Mouse (Mus musculus) regulatory T cell (primary cell): ENCODE results near the gene Pla2g12b.
"Not testable (repeated sequence)": the region's sequence is repeated elsewhere in the genome, so short reads cannot be mapped to it uniquely, and the experiment has no call there.

Experiments
- in situ Hi-C: fragments of 300-600 bp; cut with MboI, MseI; formaldehyde crosslinking; loops from one replicate; pipeline ENCODE4 v1.15.1; 2025; ENCODE audit warnings: high pct_unique_total_duplicates

Pla2g12b gene

GRCm38 (mm10) chr10:59402899-59403792 is at the start of gene Pla2g12b:
TSS of gene Pla2g12b (plus strand) at chr10:59403660.
- in situ Hi-C loops: no loop called here

GRCm38 (mm10) chr10:59354120-59354519 is 49.3 kb upstream of the Pla2g12b start:
- in situ Hi-C loops: loop anchor here (10.0 kb wide), 1 partner anchor 899 kb away; no protein-coding TSS in a partner anchor

DNA sequence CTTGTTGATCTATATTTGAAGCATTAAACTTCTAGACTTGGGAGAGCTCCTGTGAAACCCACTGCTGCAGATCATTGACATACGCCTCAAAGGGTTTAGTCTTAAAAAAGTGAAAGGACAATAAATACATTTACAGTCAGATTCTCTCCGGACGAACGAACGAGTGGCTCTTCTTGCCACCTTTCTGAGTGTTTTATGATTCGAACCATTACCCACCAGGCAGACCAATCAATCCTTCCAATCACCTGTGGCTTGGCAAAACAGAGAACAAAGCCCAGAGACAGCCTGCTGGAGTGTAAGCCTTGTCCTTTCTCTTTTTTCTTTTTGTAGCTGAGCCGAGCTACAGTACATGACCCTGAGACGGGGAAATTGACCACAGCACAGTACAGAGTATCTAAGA is 48.4 kb upstream of the Pla2g12b start:
- in situ Hi-C loops: loop anchor here (10.0 kb wide), 1 partner anchor 900 kb away; no protein-coding TSS in a partner anchor

DNA sequence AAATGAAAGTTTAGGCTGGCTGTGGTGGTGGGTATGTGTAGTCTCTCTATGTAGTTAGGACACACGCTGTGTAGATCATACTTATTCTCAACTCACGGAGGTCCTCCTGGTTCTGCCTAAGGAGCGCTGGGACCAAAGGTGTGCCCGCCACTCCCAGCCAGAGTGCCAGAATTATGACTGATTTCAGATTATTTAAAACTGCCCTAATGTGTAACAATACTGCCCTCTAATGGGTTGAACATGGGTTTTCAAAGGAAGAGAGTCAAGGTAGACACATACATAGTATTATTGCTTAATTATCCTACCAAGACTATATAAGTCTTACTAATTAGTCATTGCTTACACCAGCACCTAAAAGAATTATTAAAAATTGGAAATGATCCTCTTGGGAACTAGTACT is 44.7 kb upstream of the Pla2g12b start:
- in situ Hi-C loops: loop anchor here (10.0 kb wide), 1 partner anchor 904 kb away; no protein-coding TSS in a partner anchor

DNA sequence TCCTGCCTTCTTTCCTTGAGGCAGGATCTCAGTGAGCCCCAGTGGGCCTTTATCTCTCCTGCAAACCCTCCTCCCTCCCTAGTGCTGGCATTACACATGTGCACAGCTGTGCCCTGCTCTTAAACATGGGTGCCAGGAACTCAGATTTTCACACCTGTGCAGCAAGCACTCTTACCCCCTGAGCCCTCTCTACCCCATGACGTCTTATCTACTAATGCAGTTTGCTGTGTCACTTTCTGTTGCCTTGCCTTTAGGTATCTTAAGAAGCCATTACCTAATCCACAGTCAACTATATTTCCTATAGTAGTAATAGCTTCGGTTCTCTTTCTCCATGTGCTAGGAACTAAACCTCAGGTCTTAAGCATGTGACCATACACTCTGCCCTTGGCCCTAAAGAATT is 40.3 kb upstream of the Pla2g12b start:
- in situ Hi-C loops: no loop called here

DNA sequence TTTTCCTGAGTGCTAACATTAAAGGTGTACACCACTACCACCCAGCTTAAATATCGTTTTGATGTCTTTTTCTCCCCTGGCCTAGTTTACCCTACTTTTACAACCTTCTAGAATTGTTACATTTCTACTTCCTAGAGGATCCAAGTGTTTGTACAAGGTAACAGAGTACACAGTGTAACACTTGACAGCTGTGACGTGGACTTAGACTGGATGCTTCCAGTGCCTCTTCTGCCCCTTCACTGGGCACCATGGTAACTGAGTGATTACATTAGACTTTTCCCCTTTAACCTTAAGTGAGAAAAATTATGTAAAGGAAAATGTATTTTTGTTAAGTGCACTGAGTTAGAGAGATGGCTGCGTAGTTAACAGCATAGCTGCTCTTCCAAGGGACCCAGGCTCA is 38.9 kb upstream of the Pla2g12b start:
- in situ Hi-C loops: no loop called here

DNA sequence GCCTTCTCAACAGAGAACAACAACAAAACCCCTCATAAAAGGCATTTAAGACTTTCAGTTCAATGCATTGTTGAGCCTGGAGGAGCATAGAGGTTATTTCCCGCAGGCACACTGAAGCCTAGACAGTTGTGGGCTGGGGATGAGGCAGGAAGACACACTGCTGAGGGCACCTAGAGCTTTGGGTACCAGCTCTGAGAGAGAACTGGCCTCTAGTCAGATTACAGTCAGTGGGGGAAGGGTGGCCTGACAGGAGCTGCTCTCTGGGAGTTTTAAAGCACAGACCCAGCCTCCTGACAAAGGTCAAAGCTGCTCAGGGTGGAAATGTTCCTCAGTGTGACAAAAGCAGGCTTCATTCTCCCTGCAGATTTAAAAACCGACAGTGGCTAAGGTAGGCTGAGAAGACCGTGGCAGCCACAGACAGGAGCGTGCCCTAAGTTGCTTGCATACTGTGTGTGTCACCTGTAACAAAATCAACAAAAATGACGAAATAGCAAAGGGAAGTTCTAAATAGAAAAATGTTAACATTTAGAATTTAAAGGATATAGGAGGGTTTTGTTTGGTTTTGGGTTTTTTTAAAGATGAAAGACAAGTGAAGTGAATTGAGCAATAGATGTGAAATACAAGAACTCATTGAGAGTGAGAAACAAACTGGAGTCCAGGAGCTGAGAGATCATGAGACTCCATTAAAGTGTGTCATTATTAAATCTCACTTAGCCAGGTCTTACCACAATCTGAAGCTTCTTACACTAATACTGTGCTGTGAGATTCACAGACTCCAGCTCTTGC is 37.5 kb upstream of the Pla2g12b start:
- in situ Hi-C loops: no loop called here

GRCm38 (mm10) chr10:59366746-59367145 is 36.7 kb upstream of the Pla2g12b start:
- in situ Hi-C loops: no loop called here

- in situ Hi-C loops: no loop called here
These were observed 36.3 kb upstream of the Pla2g12b start for GRCm38 (mm10) chr10:59367206-59367605.

DNA sequence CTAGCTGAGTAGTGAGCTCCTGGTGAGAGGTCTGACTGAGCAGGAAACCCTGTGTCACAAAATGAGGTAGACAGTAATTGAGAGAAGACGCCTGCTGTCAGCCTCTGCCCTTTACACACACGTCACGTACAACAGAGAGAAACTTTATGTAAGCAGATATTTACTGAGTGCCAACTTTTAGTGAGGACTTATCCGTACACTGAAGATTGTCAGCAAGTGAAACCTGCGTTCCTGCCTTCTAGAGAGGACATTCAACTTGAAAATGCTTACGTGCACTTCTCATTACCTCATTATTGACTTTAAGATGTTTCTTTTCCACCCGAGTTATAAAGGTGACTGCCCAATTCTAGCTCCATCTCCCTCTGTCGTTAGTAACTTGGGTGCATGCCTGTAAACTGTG is 34.7 kb upstream of the Pla2g12b start:
- in situ Hi-C loops: no loop called here

DNA sequence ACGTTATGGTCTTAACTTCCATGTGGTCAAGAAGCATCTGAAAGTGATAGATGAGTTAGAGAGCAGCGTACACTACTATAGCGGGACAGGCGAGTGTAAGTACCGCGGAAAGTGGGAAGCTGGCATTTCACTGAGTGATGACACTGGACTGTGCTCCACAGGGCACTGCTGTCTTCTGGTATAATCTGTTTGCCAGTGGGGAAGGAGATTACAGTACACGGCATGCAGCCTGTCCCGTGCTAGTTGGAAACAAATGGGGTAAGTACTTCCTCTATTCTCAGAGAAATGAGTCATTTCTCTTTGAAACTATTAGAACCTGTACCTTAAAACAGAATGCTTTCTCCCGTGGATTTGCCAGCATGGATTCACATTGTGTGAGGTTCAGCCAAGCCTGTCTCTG is 34.0 kb upstream of the Pla2g12b start:
- in situ Hi-C loops: no loop called here

DNA sequence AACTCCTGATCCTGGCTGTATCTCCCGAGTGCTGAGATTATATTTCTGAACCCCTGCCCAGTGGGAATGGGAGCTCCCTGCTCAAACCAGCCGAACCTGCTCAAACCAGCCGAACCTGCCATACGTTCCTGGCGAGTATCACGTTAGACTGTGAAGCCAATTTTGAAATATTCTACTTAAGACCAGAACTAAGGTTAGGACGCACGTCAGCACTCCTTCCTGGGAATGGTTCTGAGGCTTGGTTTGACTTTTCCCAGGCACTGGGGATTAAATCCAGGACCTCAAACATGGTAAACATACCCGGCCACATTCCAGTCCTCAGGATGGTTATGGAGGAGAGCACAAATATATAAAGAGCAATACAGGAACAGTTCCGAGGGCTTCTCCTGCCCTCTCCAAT is 25.6 kb upstream of the Pla2g12b start:
- in situ Hi-C loops: no loop called here

DNA sequence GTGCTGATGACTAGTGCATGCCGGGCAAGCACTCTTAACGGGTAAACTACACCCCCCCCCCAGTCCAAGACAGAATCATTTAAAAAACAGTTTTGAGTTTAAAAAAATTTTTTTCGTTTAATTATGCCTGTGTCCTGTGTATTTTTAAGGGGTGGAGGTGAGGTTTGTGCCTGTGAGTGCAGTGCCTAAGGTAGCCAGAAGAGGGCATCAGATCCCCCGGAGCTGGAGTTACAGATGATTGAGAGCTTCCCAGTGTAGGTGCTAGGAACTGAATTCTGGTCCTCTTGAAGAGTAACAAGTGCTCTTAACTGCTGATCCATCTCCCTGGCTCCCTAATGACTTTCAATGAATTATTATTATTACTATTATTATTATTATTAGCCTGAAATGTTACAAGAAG is 24.7 kb upstream of the Pla2g12b start:
- in situ Hi-C loops: no loop called here

GRCm38 (mm10) chr10:59379927-59380326 is 23.5 kb upstream of the Pla2g12b start:
- in situ Hi-C loops: no loop called here

DNA sequence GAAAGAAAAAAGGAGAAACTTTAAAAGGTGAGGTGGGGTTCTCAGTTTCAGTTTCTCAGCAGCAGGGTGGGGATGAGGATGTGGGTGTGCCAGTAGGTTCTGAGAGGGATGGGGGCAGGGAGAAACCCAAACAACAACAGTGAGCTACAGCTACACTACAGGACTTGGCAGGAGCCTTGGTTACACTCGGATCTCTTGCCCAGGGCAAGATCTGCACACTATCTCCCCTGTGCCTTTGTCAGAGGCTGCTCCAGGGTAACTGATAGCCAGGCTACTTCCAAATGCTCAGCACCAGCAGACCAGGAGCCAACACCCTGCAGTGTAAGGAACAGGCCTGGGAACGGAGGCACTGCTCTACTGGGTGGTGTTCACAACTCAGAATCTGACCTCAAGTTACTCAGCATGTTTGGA is 23.0 kb upstream of the Pla2g12b start:
- in situ Hi-C loops: no loop called here

- in situ Hi-C loops: not testable (repeated sequence)
These were observed 21.9 kb upstream of the Pla2g12b start for GRCm38 (mm10) chr10:59381563-59381962.

GRCm38 (mm10) chr10:59386951-59387350 is 16.5 kb upstream of the Pla2g12b start:
- in situ Hi-C loops: no loop called here

GRCm38 (mm10) chr10:59389652-59390051 is 13.8 kb upstream of the Pla2g12b start:
- in situ Hi-C loops: no loop called here

DNA sequence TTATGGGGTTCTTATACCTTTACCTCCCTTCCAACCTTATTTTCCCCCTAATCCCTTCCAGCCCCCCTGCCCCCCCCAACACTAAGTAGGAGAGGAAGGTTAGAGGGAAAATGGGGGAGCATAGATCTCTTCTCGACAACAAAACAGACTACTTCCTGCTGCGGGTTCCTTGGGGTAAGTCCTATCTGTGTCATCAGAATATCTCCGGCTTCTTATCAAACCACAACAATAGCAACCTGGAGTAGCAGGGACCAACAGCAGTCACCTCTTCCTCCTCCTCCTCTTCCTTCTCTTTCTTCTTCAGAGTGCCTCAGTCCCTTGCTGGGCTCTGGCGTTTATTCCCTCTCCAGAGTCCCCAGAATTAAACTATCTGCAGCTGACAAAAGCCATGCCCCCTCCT is 11.6 kb upstream of the Pla2g12b start:
- in situ Hi-C loops: no loop called here

GRCm38 (mm10) chr10:59395461-59395860 is 8.0 kb upstream of the Pla2g12b start, which contains the start of gene Gm10273:
TSS of gene Gm10273 (plus strand) at chr10:59395632.
- in situ Hi-C loops: not testable (repeated sequence)

GRCm38 (mm10) chr10:59403793-59404149 is 311 bp downstream of the Pla2g12b start:
- in situ Hi-C loops: no loop called here

DNA sequence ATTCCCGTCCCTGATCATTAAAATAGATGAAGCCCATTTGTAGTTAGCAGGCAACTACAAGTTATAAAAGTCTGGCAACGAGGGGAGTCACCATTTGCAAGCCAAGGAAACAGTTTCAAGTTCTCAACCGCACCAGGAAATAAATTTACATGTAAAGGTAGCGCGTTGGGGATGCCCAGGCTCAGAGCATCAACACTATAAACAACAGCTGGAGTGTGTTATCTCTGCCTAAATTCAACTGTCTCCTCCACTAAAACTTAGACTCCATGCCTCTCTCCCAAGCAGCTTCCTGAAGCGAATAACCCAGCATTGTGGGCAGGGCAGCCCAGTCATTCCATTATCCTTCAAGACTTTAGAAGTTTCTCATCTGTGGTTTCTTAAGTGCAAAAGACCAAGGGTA is 5.0 kb downstream of the Pla2g12b start:
- in situ Hi-C loops: no loop called here

GRCm38 (mm10) chr10:59410264-59410663 is 6.8 kb downstream of the Pla2g12b start:
- in situ Hi-C loops: no loop called here
